Mouse (Mus musculus) limb, embryonic 13.5 days (tissue): ENCODE data around the gene Gsta3. TPM values are rescaled to one million over a fixed set of nuclear protein-coding genes. Genes with fewer than 3 reads are reported as not detected.
"Not testable (repeated sequence)": the region's sequence is repeated elsewhere in the genome, so short reads cannot be mapped to it uniquely, and the experiment has no call there.

Experiments
- ATAC-seq: fragments of 200-750 bp; cut with Nextera tagmentation; 2 replicates; pipeline ENCODE4 v1.8.0; 2017; ENCODE audit warnings: low read depth, moderate number of reproducible peaks, moderate TSS enrichment; ENCODE audit not compliant: low FRiP score
- H3K27ac ChIP-seq: fragments of 300-500 bp; sonication (generic); 2 replicates; pipeline ENCODE4 v1.5.1; 2015; ENCODE audit warnings: inconsistent platforms, mild to moderate bottlenecking, moderate library complexity
- H3K27me3 ChIP-seq: fragments of 300-500 bp; sonication (generic); 2 replicates; pipeline ENCODE4 v1.6.1; 2015; ENCODE audit warnings: mild to moderate bottlenecking, inconsistent platforms
- H3K36me3 ChIP-seq: fragments of 300-500 bp; sonication (generic); 2 replicates; pipeline ENCODE4 v1.6.1; 2015; ENCODE audit warnings: inconsistent platforms, mild to moderate bottlenecking, moderate library complexity
- H3K4me1 ChIP-seq: fragments of 300-500 bp; sonication (generic); 2 replicates; pipeline ENCODE4 v1.6.1; 2015; ENCODE audit warnings: inconsistent platforms
- H3K4me2 ChIP-seq: fragments of 300-500 bp; sonication (generic); replicated peaks from 2 replicates; pipeline ENCODE4 v1.6.1; 2015; ENCODE audit warnings: inconsistent platforms, mild to moderate bottlenecking, moderate library complexity
- H3K4me3 ChIP-seq: fragments of 300-500 bp; sonication (generic); 2 replicates; pipeline ENCODE4 v1.5.1; 2015; ENCODE audit warnings: moderate library complexity, mild to moderate bottlenecking, inconsistent platforms
- H3K9ac ChIP-seq: fragments of 300-500 bp; sonication (generic); 2 replicates; pipeline ENCODE4 v1.6.1; 2015; ENCODE audit warnings: mild to moderate bottlenecking, inconsistent platforms
- H3K9me3 ChIP-seq: fragments of 300-500 bp; sonication (generic); 2 replicates; pipeline ENCODE4 v1.6.1; 2016; ENCODE audit warnings: inconsistent platforms
- WGBS: fragments of 180-500 bp; shearing (Covaris S2); methylation state at CpG from one replicate; pipeline ENCODE4 v1.1.7; 2015; 5-methylcytosine and 5-hydroxymethylcytosine counted together
- polyA plus RNA-seq: library from polyadenylated mRNA; unstranded; fragments of >200 nt; fragmentation: Nextera tagmentation; extraction: Ambion mirVana; gene quantifications from 2 replicates; pipeline ENCODE4 v1.2.1, GENCODE M21; 2015

Gene Gsta3
- polyA plus RNA-seq, 1 experiment from 2014 or later, result 0.39 TPM

GRCm38 (mm10) chr1:21280306-21280705 lies 39.9 kb downstream of the Gsta3 start:
- no peak overlapping the region for H3K27ac ChIP-seq
- ATAC-seq, result no peak
- H3K4me1 ChIP-seq, result no peaks in the 10 kb centered on the region
- no peaks in the 10 kb centered on the region for H3K36me3 ChIP-seq
- no peak overlapping the region for H3K4me2 ChIP-seq
- no peaks in the 10 kb centered on the region for H3K9me3 ChIP-seq
- WGBS, result 83% methylated on average over 2 of the region's 2 CpGs
- H3K9ac ChIP-seq, result no peak overlapping the region
- H3K4me3 ChIP-seq, result no peak overlapping the region
- H3K27me3 ChIP-seq, result no peaks in the 10 kb centered on the region

- 83% methylated on average over 2 of the region's 2 CpGs for WGBS
- H3K4me3 ChIP-seq, ATAC-seq, H3K9me3 ChIP-seq, H3K27ac ChIP-seq, H3K9ac ChIP-seq, H3K27me3 ChIP-seq, H3K4me2 ChIP-seq, H3K36me3 ChIP-seq, H3K4me1 ChIP-seq: not testable (repeated sequence)
Observed at GRCm38 (mm10) chr1:21284644-21285043, 44.3 kb downstream of the Gsta3 start.

GRCm38 (mm10) chr1:21291394-21291793 lies 51.0 kb downstream of the Gsta3 start:
- no peak for ATAC-seq
- H3K9ac ChIP-seq, result no peak overlapping the region
- no peaks in the 10 kb centered on the region for H3K9me3 ChIP-seq
- H3K4me1 ChIP-seq, result no peaks in the 10 kb centered on the region
- H3K4me3 ChIP-seq, result no peak overlapping the region
- H3K27me3 ChIP-seq, result no peaks in the 10 kb centered on the region
- no peak overlapping the region for H3K27ac ChIP-seq
- 92% methylated on average over 4 of the region's 4 CpGs for WGBS
- H3K4me2 ChIP-seq, result no peak overlapping the region
- H3K36me3 ChIP-seq, result no peaks in the 10 kb centered on the region

- H3K9me3 ChIP-seq, result no peaks in the 10 kb centered on the region
- ATAC-seq, result no peak
- no peak overlapping the region for H3K4me2 ChIP-seq
- H3K9ac ChIP-seq, result no peak overlapping the region
- no peak overlapping the region for H3K4me3 ChIP-seq
- WGBS, result 65% methylated on average over 1 of the region's 1 CpGs
- H3K36me3 ChIP-seq, result no peaks in the 10 kb centered on the region
- no peak overlapping the region for H3K27ac ChIP-seq
- H3K4me1 ChIP-seq, result no peaks in the 10 kb centered on the region
- no peaks in the 10 kb centered on the region for H3K27me3 ChIP-seq
Observed at GRCm38 (mm10) chr1:21292590-21292989, 52.2 kb downstream of the Gsta3 start.

GRCm38 (mm10) chr1:21296169-21296568 lies 55.8 kb downstream of the Gsta3 start:
- H3K9me3 ChIP-seq, result no peaks in the 10 kb centered on the region
- 81% methylated on average over 1 of the region's 1 CpGs for WGBS
- H3K4me2 ChIP-seq, result no peak overlapping the region

GRCm38 (mm10) chr1:21298114-21298513 lies 57.7 kb downstream of the Gsta3 start:
- H3K4me3 ChIP-seq, result no peak overlapping the region
- no peak overlapping the region for H3K27ac ChIP-seq
- no peak overlapping the region for H3K4me2 ChIP-seq
- no peak overlapping the region for H3K9ac ChIP-seq
- no peaks in the 10 kb centered on the region for H3K27me3 ChIP-seq
- no peaks in the 10 kb centered on the region for H3K9me3 ChIP-seq
- no peaks in the 10 kb centered on the region for H3K36me3 ChIP-seq
- no peak for ATAC-seq
- no peaks in the 10 kb centered on the region for H3K4me1 ChIP-seq
- 89% methylated on average over 4 of the region's 4 CpGs for WGBS

More at GRCm38 (mm10) chr1:21296169-21296568, 55.8 kb downstream of the Gsta3 start:
- no peaks in the 10 kb centered on the region for H3K4me1 ChIP-seq
- H3K36me3 ChIP-seq, result no peaks in the 10 kb centered on the region
- H3K4me3 ChIP-seq, result no peak overlapping the region
- ATAC-seq, result no peak
- H3K27ac ChIP-seq, result no peak overlapping the region
- H3K9ac ChIP-seq, result no peak overlapping the region
- H3K27me3 ChIP-seq, result no peaks in the 10 kb centered on the region

GRCm38 (mm10) chr1:21299826-21300225 lies 59.4 kb downstream of the Gsta3 start:
- H3K27me3 ChIP-seq, result no peaks in the 10 kb centered on the region
- H3K9me3 ChIP-seq, result no peaks in the 10 kb centered on the region
- ATAC-seq, result no peak
- no peak overlapping the region for H3K4me2 ChIP-seq
- H3K4me3 ChIP-seq, result no peak overlapping the region
- H3K9ac ChIP-seq, result no peak overlapping the region
- WGBS, result 61% methylated on average over 3 of the region's 3 CpGs
- H3K27ac ChIP-seq, result no peak overlapping the region
- H3K4me1 ChIP-seq, result no peaks in the 10 kb centered on the region
- H3K36me3 ChIP-seq, result no peaks in the 10 kb centered on the region

- Histone ChIP-seq H3K4me2 (no peak overlapping the region), H3K4me1 (no peaks in the 10 kb centered on the region), H3K36me3 (no peaks in the 10 kb centered on the region), H3K4me3 (no peak overlapping the region), H3K9me3 (no peaks in the 10 kb centered on the region), H3K9ac (no peak overlapping the region), H3K27me3 (no peaks in the 10 kb centered on the region), H3K27ac (no peak overlapping the region)
- WGBS, result 77% methylated on average over 3 of the region's 3 CpGs
- ATAC-seq, result no peak
Observed at GRCm38 (mm10) chr1:21301686-21302085, 61.3 kb downstream of the Gsta3 start.

GRCm38 (mm10) chr1:21304174-21304573 lies 63.8 kb downstream of the Gsta3 start:
- Histone ChIP-seq H3K9ac (no peak overlapping the region), H3K27ac (no peak overlapping the region), H3K4me2 (no peak overlapping the region), H3K36me3 (no peaks in the 10 kb centered on the region), H3K27me3 (no peaks in the 10 kb centered on the region), H3K4me3 (no peak overlapping the region), H3K4me1 (no peaks in the 10 kb centered on the region), H3K9me3 (no peaks in the 10 kb centered on the region)
- no peak for ATAC-seq
- 73% methylated on average over 3 of the region's 3 CpGs for WGBS

- Histone ChIP-seq H3K9me3 (no peaks in the 10 kb centered on the region), H3K4me2 (no peak overlapping the region), H3K27ac (no peak overlapping the region), H3K36me3 (no peaks in the 10 kb centered on the region), H3K9ac (no peak overlapping the region), H3K27me3 (no peaks in the 10 kb centered on the region), H3K4me1 (no peaks in the 10 kb centered on the region), H3K4me3 (no peak overlapping the region)
- no peak for ATAC-seq
- WGBS, result 85% methylated on average over 4 of the region's 4 CpGs
Observed at GRCm38 (mm10) chr1:21304646-21305045, 64.3 kb downstream of the Gsta3 start.

GRCm38 (mm10) chr1:21305443-21305842 lies 65.1 kb downstream of the Gsta3 start:
- H3K27ac ChIP-seq, result no peak overlapping the region
- H3K4me1 ChIP-seq, result no peaks in the 10 kb centered on the region
- no peak for ATAC-seq
- H3K4me3 ChIP-seq, result no peak overlapping the region
- H3K4me2 ChIP-seq, result no peak overlapping the region
- H3K9me3 ChIP-seq, result no peaks in the 10 kb centered on the region
- 93% methylated on average over 3 of the region's 3 CpGs for WGBS
- no peaks in the 10 kb centered on the region for H3K27me3 ChIP-seq
- H3K36me3 ChIP-seq, result no peaks in the 10 kb centered on the region
- H3K9ac ChIP-seq, result no peak overlapping the region

GRCm38 (mm10) chr1:21314336-21314735 lies 73.9 kb downstream of the Gsta3 start:
- no peak for ATAC-seq
- H3K4me3 ChIP-seq, result no peak overlapping the region

More at GRCm38 (mm10) chr1:21314336-21314735, 73.9 kb downstream of the Gsta3 start:
- H3K36me3 ChIP-seq, result no peaks in the 10 kb centered on the region
- no peaks in the 10 kb centered on the region for H3K27me3 ChIP-seq
- 80% methylated on average over 2 of the region's 2 CpGs for WGBS
- H3K9ac ChIP-seq, result no peak overlapping the region
- no peak overlapping the region for H3K4me2 ChIP-seq
- H3K27ac ChIP-seq, result no peak overlapping the region
- H3K4me1 ChIP-seq, result no peaks in the 10 kb centered on the region
- H3K9me3 ChIP-seq, result no peaks in the 10 kb centered on the region
